Mouse (Mus musculus) right cerebral cortex, postnatal 10 days (tissue): ENCODE measurements around the gene Hist1h2bj.
"Not testable (repeated sequence)": the region's sequence is repeated elsewhere in the genome, so short reads cannot be mapped to it uniquely, and the experiment has no call there.

Experiments used
- DNase-seq, 2 experiments: peaks; one replicate each; pipeline ENCODE4 v3.0.0; 2021; ENCODE audit warnings: low spot score in 2 of 2

Gene Hist1h2bj

DNA sequence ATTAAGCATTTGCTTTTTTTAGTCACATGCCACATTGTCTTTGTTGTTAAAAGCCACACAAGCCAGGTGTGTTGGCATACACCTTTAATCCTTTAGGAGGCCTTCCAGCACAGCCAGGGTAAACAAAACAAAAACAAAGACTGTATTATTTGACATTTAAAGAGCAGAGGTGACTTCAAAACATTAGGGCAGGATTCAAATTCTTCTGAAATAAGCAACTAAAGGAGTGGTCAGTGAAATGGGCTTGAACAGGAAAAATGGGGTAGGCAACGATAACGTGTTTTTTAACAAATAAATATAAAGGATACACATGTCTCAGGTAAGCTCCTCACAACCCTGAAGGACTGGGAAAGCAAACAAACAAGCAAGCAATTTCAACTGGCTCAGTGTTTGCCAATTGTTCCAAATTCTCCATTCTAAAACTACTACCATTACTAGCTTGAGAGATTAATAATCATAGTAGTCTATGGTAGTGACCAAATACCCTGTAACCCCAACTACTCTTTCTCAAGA lies 3.0 kb upstream of the Hist1h2bj start:
- no peak for DNase-seq

DNA sequence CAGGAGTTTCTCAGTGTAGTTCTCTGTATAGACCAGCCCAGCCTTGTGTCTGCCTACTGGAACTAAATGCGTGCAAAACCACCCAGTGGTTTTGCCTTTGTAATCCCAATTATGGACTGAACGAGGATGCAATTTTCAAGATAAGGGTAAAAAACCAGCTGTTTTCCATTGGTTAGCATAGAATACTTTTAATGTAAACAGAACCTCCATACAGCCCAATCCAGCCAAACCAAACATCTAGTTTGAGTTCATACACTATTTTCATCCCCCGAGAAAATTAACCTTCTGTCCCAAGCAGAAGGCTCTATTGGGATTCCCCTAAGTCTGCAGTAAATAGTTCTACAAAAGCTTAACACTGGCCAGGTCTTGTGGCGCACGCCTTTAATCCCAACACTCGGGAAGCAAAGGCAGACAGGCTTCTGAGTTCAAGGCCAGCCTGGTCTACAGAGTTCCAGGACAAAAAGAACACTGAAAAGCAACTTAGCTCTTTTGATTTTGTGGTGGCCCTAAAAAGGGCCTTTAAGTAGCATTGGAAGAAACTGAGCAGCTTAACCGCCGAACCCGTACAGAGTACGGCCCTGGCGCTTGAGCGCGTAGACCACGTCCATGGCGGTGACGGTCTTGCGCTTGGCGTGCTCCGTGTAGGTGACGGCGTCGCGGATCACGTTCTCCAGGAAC lies 2.4 kb upstream of the Hist1h2bj start:
- DNase-seq = no peak

DNA sequence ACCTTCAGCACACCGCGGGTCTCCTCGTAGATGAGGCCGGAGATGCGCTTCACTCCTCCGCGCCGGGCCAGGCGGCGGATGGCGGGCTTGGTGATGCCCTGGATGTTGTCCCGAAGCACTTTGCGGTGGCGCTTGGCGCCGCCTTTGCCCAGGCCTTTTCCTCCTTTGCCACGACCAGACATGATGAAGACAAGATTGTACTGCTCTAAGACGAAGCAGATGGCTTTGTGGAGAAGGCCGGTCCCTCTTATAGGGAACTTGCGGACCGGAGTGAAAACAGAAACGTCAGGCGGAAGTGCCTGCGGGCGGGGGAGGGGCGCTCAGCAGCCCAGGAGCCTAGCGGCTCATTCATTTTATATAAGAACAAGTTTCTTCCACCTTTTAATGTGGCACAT lies 1.9 kb upstream of the Hist1h2bj start, which contains the start of gene Hist1h4i:
TSS of gene Hist1h4i (minus strand) at position 221 of the 395 bp plus-strand sequence.
- DNase-seq = peak; percentile 97 to 98

DNA sequence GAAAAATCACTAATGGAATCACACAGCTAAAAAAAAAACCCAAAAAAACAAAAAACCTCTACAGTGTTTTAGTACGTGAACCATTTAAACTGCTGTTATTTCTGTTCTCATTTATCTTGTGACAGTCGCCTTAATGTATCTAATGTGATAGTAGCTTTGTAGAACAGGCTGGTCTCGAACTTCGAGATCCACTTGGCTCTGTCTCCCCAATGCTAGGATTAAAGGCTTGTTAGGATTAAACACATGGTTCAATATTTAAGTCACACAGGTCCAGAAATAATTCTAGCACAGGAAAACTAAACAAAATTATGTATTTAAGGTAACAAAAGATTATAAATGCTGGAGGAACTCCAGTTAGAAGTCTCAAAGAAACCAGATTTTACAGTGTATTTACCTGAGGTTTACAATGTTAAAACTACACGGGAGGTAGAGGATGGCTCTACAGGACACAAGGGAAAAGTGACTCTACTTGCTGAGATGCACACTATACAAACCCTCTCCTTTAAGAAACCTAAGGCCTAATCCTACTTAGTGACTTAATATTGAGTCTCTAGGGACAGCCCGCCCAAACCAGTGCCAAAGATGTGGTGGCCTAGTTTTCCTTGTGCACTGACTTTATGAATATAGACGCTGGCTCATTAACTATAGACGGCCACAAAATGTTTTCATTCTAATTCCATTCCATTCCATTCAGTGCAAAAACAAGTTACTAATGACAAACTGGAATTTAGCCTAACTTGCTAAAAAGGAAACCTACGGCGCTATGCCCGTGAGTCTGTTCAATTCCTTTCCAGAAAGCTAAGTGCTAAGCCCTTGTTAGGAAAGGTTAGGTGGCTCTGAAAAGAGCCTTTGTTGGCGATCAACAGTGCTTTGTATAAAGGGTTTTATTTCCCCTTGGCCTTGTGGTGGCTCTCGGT lies 1.1 kb upstream of the Hist1h2bj start:
- no peak for DNase-seq

GRCm38 (mm10) chr13:22043503-22044431 lies 753 bp downstream of the Hist1h2bj start:
- DNase-seq = no peak

DNA sequence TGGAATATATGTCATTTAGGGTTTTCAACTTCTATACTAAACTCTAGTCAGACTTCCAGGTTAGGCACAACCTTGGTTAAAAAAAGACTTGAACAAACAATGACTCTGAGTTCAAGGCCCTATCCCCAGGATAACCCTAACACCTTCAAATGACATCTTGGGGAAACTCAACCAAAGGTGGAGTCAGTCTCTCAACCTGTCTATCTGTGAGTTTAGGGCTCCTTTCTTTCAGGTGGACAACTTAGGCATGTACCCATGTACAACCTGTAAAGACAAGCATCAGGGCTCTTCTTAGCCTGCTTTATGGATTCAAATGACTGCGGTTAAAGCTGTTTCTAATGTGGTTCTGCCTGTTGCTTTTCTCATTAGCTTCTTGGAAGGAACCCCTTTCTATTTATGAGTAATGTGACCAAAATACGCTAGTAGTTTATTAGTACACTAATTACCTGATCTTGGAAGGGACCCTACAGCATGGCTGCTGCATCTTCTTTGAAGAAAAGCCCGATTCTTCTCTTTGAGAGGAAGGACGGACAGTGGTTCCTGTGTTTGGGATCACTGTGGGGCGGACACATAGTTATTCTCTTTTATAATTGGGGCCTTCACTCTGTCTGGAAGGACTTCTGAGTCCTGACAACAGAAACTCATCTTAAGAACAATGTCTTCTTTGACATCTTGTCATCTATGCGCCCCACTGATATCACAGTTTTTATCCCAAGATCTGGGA lies 1.6 kb downstream of the Hist1h2bj start:
- no peak for DNase-seq

DNA sequence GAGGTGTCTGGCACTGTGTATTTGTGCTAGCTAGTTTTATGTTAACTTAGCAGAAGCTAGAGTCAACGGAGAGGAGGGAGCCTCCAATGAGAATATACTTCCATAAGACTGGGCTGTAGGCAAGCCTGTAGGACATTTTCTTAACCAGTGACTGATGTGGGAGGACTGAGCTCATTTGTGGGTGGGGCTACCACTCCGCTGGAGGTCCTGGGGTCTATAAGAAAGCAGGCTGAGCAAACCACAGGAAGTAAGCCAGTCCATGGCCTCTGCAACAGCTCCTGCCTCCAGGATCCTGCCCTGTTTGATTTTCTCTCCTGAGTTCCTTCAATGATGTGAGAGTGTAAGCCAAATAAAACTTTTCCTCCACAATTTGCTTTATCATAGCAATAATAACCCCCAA lies 2.3 kb downstream of the Hist1h2bj start:
- no peak for DNase-seq

GRCm38 (mm10) chr13:22049041-22049440 lies 6.0 kb downstream of the Hist1h2bj start:
- no peak for DNase-seq

- peak; percentile 60 to 64 for DNase-seq
These were observed 6.9 kb downstream of the Hist1h2bj start for GRCm38 (mm10) chr13:22049737-22050440.

GRCm38 (mm10) chr13:22050591-22051522 lies 7.8 kb downstream of the Hist1h2bj start:
- DNase-seq = peak; percentile 91 to 92

- DNase-seq = no peak
These were observed 8.5 kb downstream of the Hist1h2bj start for GRCm38 (mm10) chr13:22051523-22051859.

DNA sequence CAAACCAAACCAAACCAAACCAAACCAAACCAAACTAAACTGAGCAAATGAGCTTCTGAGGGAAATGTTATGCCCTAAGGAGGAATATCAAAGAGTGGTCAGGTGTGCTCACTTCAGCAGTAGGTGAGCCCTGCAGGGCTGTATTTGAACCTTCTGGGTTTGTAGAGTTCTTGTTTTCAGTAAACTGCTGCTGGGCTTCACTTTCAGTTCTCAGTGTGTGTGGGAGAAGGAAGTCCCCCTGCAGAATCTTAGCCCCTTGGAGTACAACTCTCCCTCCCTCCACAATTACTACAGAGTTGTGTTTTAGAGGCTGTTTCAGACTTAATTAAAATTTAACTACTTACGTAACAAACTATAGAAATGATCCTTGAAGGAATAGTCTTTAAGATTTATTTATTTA lies 10.7 kb downstream of the Hist1h2bj start:
- no peak for DNase-seq

- DNase-seq = no peak
These were observed 18.4 kb downstream of the Hist1h2bj start for GRCm38 (mm10) chr13:22061422-22061821.

DNA sequence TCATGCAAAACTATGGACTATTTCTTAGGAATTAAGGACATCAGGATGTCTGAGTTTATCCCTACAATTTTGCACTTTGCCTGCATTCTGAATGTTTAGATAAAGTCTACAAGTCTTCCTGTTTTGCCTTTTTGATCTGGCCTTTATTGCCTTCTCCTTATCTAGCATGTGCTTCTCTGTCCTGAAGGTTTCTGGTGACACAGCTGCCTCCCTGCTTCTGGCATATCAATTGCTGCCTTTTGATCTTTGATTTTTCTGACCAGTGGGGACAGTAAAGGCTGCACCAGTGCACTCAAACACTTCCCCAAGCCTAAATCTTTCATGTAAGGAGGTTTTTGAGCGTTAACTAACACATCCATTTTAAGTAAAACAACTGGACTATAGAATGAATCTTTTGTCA lies 20.5 kb downstream of the Hist1h2bj start:
- no peak for DNase-seq

DNA sequence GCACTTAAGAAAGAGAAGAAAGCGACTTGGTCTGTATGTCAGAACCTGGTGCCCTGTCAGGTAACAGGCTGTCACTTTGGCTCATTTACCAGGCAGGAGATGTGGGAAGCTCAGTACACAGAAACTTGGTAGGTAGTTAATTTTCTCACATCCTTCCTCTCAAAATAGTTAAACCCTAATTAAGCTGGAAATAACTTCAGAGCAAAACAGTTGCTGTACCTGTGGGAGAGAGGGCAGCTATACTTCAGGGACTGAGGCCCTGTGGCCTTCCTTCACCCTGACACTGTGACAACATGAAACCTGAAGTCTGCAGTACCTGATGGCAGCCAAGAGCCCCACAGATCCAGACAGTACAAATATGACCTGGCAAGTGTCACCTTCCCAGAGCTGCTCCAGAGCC lies 41.1 kb downstream of the Hist1h2bj start, which contains the start of gene Vmn1r188:
TSS of gene Vmn1r188 (plus strand) at position 301 of the 400 bp plus-strand sequence.
- DNase-seq = not testable (repeated sequence)
